Mouse (Mus musculus) layer of hippocampus, adult 18-20 months (tissue): ENCODE results near the gene Scrg1. TPM values are rescaled to one million over a fixed set of nuclear protein-coding genes. Genes with fewer than 3 reads are reported as not detected.
"Not testable (repeated sequence)": the region's sequence is repeated elsewhere in the genome, so short reads cannot be mapped to it uniquely, and the experiment has no call there.

Source experiments
- DNase-seq, 2 experiments: peaks; one replicate each; pipeline ENCODE4 v3.0.0; 2022; ENCODE audit warnings: low spot score in 2 of 2
- total RNA-seq, 2 experiments: library from RNA; stranded (reverse); gene quantifications; 2 replicates each; pipeline ENCODE4 v1.2.3; 2021

The Scrg1 gene
- total RNA-seq, 2 experiments from 2014 or later = 60.7 to 68.0 TPM

GRCm38 (mm10) chr8:57505500-57505899 is 49.8 kb downstream of the Scrg1 start:
- DNase-seq = not testable (repeated sequence)

- no peak for DNase-seq
Measured at GRCm38 (mm10) chr8:57507556-57508063, 51.9 kb downstream of the Scrg1 start.

- no peak for DNase-seq
Measured at GRCm38 (mm10) chr8:57508657-57509056, 52.9 kb downstream of the Scrg1 start.

GRCm38 (mm10) chr8:57510791-57511315 is 55.1 kb downstream of the Scrg1 start:
- no peak for DNase-seq

GRCm38 (mm10) chr8:57511316-57512118 is 55.8 kb downstream of the Scrg1 start, which contains the start of gene Hmgb2:
Gene Hmgb2, plus strand, starts transcription at chr8:57511907.
- peak; percentile 99 to 100 for DNase-seq

GRCm38 (mm10) chr8:57512141-57513056 is 56.7 kb downstream of the Scrg1 start:
- no peak for DNase-seq

- not testable (repeated sequence) for DNase-seq
Measured at GRCm38 (mm10) chr8:57513178-57513661, 57.5 kb downstream of the Scrg1 start.

GRCm38 (mm10) chr8:57516685-57517084 is 61.0 kb downstream of the Scrg1 start:
- DNase-seq = not testable (repeated sequence)

- no peak for DNase-seq
Measured at GRCm38 (mm10) chr8:57517723-57518122, 62.0 kb downstream of the Scrg1 start.

- no peak for DNase-seq
Measured at GRCm38 (mm10) chr8:57520186-57520786, 64.6 kb downstream of the Scrg1 start.

Other genes with a start within 250 kb of the Scrg1 start
- not detected for gene Hand2, start 134.9 kb upstream of the Scrg1 start, total RNA-seq
- 10 to 100 TPM; 12.6 to 17.6 TPM for gene Sap30, start 31.9 kb downstream of the Scrg1 start, total RNA-seq
- gene Hmgb2, start 56.0 kb downstream of the Scrg1 start, total RNA-seq = 1 to 10 TPM; 4.9 to 7.4 TPM
- 10 to 100 TPM; 11.0 to 13.3 TPM for gene Galnt7, start 197.1 kb downstream of the Scrg1 start, total RNA-seq